Mouse (Mus musculus) midbrain, embryonic 11.5 days (tissue): Measurements from ENCODE around the gene Nckap5l. TPM values are rescaled to one million over a fixed set of nuclear protein-coding genes. Genes with fewer than 3 reads are reported as not detected.

Source experiments
- ATAC-seq: fragments of 200-750 bp; cut with Nextera tagmentation; 2 replicates; pipeline ENCODE4 v1.8.0; 2017; ENCODE audit warnings: moderate TSS enrichment, moderate library complexity; ENCODE audit not compliant: low FRiP score
- DNase-seq: peaks from one replicate; pipeline ENCODE4 v3.0.0; 2015; ENCODE audit warnings: low spot score; ENCODE audit errors: missing footprints
- H3K27ac ChIP-seq: fragments of 300-500 bp; sonication (generic); 2 replicates; pipeline ENCODE4 v1.5.1; 2014; ENCODE audit warnings: low read depth, low read length
- H3K27me3 ChIP-seq: fragments of 300-500 bp; sonication (generic); 2 replicates; pipeline ENCODE4 v1.6.1; 2014; ENCODE audit warnings: mild to moderate bottlenecking, low read length, moderate library complexity, mixed read lengths; ENCODE audit not compliant: control insufficient read depth, insufficient read depth
- H3K36me3 ChIP-seq: fragments of 300-500 bp; sonication (generic); 2 replicates; pipeline ENCODE4 v1.6.1; 2014; ENCODE audit warnings: mild to moderate bottlenecking, low read length, moderate library complexity, mixed read lengths; ENCODE audit not compliant: control insufficient read depth, insufficient read depth
- H3K4me1 ChIP-seq: fragments of 300-500 bp; sonication (generic); 2 replicates; pipeline ENCODE4 v1.6.1; 2014; ENCODE audit warnings: low read length; ENCODE audit not compliant: control insufficient read depth, insufficient read depth
- H3K4me2 ChIP-seq: fragments of 300-500 bp; sonication (generic); 2 replicates; pipeline ENCODE4 v1.6.1; 2014; ENCODE audit warnings: mild to moderate bottlenecking, moderate library complexity
- H3K4me3 ChIP-seq: fragments of 300-500 bp; sonication (generic); 2 replicates; pipeline ENCODE4 v1.5.1; 2014; ENCODE audit warnings: low read depth, low read length
- H3K9ac ChIP-seq: fragments of 300-500 bp; sonication (generic); 2 replicates; pipeline ENCODE4 v1.6.1; 2014; ENCODE audit warnings: low read length
- H3K9me3 ChIP-seq: fragments of 300-500 bp; sonication (generic); 2 replicates; pipeline ENCODE4 v1.6.1; 2016; ENCODE audit warnings: low read length; ENCODE audit not compliant: control insufficient read depth
- WGBS: fragments of 180-500 bp; shearing (Covaris S2); extraction: QIAGEN DNeasy Blood & Tissue Kit; methylation state at CpG from one replicate; pipeline ENCODE4 v1.1.7; 2014; 5-methylcytosine and 5-hydroxymethylcytosine counted together
- polyA plus RNA-seq: library from polyadenylated mRNA; unstranded; fragments of >200 nt; fragmentation: Nextera tagmentation; extraction: Ambion mirVana; gene quantifications from 2 replicates; pipeline ENCODE4 v1.2.1, GENCODE M21; 2014

The Nckap5l gene
- polyA plus RNA-seq, 1 experiment from 2014 or later: 9.4 TPM

DNA sequence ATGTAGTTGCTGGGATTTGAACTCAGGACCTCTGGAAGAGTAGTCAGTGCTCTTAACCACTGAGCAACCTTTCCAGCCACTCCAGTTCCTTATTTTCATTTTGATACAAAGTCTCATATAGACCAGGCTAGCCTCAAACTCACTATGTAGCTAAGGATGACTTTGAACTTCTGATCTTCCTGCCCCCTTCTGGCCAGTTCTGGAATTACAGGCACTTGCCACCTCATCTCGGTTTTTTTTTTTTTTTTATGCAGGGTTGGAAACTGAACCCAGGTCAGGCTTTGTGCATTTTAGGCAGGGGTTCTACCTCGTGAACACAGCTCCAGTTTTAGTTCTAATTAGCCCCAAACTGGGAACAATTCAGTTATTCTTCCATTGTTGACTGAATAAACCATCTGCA, 41.8 kb downstream of the Nckap5l start:
- no peak for ATAC-seq

DNA sequence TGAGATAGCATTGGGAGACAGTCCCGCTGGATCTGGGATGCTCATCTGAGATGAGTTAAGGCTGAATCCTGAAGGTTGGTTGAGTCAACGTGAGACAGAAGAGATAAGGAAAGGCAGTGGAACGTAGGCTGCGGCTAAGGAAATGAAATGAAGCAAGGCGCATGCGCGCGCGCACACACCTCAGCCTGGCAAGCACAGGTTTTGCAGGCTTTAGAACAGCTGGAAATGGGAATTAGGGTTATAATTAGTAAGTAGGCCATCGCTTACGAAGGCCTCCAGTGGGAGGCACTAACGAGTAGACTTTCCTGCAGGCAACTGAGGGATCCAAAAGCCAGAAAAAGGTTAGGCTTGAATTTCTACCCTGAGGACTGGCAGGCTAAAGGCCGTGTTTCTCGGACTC, 45.8 kb downstream of the Nckap5l start:
- Histone ChIP-seq H3K4me1 (no peaks in the 10 kb centered on the region), H3K4me3 (no peak overlapping the region), H3K9me3 (no peaks in the 10 kb centered on the region), H3K4me2 (no peak overlapping the region), H3K27me3 (no peaks in the 10 kb centered on the region), H3K9ac (no peak overlapping the region), H3K36me3 (peaks cover 15% of the 10 kb centered on the region), H3K27ac (no peak overlapping the region)
- ATAC-seq (no peak), DNase-seq (no peak)
- 65% methylated on average over 14 of the region's 14 CpGs for WGBS

More for the DNA sequence above, 41.8 kb downstream of the Nckap5l start:
- no peaks in the 10 kb centered on the region for H3K36me3 ChIP-seq
- H3K27ac ChIP-seq: no peak overlapping the region
- no peaks in the 10 kb centered on the region for H3K27me3 ChIP-seq
- 28% methylated on average over 2 of the region's 2 CpGs for WGBS
- peaks cover 6% of the 10 kb centered on the region for H3K4me1 ChIP-seq
- DNase-seq: peak; percentile 91
- H3K9ac ChIP-seq: no peak overlapping the region
- no peaks in the 10 kb centered on the region for H3K9me3 ChIP-seq
- no peak overlapping the region for H3K4me2 ChIP-seq
- H3K4me3 ChIP-seq: no peak overlapping the region

DNA sequence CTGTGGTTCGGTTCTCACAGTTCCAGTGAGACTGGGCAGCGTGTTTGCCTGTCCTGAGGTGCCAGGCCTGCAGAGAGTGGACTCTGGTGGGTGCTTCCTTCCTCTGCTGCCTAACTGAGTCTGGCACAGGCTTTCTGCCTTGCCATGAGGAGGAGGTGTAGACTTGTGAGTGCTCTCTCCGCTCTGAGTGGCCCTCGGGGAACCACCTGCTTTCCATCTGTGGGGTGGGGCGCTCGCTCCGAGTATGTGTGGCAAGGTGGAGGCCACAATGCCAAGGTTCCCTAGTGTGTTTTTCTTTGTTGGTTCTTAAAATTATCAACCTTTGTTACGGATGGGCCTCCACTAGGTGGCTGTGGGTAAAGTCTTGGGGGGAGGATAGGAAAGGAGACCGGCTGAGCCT, 48.7 kb downstream of the Nckap5l start:
- H3K4me2 ChIP-seq: no peak overlapping the region
- no peak overlapping the region for H3K9ac ChIP-seq
- ATAC-seq (no peak), DNase-seq (no peak)
- no peak overlapping the region for H3K4me3 ChIP-seq
- no peaks in the 10 kb centered on the region for H3K4me1 ChIP-seq
- WGBS: 92% methylated on average over 9 of the region's 9 CpGs
- H3K9me3 ChIP-seq: no peaks in the 10 kb centered on the region
- H3K27me3 ChIP-seq: no peaks in the 10 kb centered on the region
- H3K27ac ChIP-seq: no peak overlapping the region
- H3K36me3 ChIP-seq: peaks cover 23% of the 10 kb centered on the region

DNA sequence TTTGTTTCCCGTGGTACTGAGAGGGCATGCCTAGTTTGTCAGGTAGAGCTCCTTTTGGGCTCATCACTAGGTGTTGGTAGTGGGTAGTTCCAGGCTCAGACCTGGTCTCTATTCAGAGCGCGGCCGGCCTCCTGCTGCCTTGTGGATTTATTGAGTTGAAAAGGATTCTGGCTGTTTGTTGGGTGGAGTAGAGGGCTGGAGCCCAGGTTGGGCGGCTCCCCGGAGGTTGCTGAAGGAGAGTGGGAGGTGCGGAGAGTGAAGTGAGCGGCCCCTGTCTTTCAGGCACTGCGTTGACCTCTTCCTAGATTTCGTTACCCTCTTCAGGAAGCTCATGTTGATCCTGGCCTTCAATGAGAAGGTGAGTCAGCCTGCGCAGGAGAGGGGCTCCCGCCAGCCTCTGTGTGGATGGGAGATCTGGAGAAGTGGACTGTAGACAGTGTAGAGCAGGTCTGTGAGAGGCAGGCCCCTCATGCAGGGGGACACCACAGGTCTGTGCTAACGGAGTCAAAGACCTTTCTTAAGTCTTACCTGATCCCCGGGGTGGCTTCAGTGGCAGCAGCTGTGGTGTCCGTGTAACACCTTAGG, 50.5 kb downstream of the Nckap5l start:
- no peaks in the 10 kb centered on the region for H3K9me3 ChIP-seq
- no peaks in the 10 kb centered on the region for H3K27me3 ChIP-seq
- H3K4me3 ChIP-seq: no peak overlapping the region
- DNase-seq (no peak), ATAC-seq (no peak)
- 92% methylated on average over 15 of the region's 15 CpGs for WGBS
- H3K4me1 ChIP-seq: no peaks in the 10 kb centered on the region
- no peak overlapping the region for H3K9ac ChIP-seq
- peaks cover 23% of the 10 kb centered on the region for H3K36me3 ChIP-seq
- H3K4me2 ChIP-seq: no peak overlapping the region
- H3K27ac ChIP-seq: no peak overlapping the region

DNA sequence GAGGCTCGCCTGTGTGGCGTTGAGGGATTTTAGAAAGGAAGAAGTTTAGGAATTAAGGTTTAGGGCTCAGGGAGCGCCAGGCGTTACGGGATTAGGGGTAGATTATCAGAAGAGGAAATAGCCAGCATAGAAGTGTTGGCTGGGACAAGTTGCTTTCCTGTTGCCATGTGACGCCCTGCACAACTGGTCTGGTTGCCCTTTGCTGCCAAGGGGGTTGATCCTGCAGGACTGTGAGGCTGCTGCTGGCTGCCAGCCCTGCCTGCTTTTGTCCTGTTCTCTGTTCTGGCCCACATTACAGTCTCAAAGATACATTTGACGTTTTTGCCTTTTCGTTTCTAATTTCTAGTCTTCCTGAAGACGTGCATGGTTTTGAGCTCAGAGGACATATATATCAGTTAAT, 52.4 kb downstream of the Nckap5l start:
- WGBS: 94% methylated on average over 9 of the region's 9 CpGs
- H3K4me2 ChIP-seq: no peak overlapping the region
- H3K27me3 ChIP-seq: no peaks in the 10 kb centered on the region
- H3K4me3 ChIP-seq: no peak overlapping the region
- H3K4me1 ChIP-seq: no peaks in the 10 kb centered on the region
- H3K36me3 ChIP-seq: peaks cover 23% of the 10 kb centered on the region
- no peaks in the 10 kb centered on the region for H3K9me3 ChIP-seq
- H3K27ac ChIP-seq: no peak overlapping the region
- DNase-seq: no peak
- no peak overlapping the region for H3K9ac ChIP-seq
- ATAC-seq: no peak

DNA sequence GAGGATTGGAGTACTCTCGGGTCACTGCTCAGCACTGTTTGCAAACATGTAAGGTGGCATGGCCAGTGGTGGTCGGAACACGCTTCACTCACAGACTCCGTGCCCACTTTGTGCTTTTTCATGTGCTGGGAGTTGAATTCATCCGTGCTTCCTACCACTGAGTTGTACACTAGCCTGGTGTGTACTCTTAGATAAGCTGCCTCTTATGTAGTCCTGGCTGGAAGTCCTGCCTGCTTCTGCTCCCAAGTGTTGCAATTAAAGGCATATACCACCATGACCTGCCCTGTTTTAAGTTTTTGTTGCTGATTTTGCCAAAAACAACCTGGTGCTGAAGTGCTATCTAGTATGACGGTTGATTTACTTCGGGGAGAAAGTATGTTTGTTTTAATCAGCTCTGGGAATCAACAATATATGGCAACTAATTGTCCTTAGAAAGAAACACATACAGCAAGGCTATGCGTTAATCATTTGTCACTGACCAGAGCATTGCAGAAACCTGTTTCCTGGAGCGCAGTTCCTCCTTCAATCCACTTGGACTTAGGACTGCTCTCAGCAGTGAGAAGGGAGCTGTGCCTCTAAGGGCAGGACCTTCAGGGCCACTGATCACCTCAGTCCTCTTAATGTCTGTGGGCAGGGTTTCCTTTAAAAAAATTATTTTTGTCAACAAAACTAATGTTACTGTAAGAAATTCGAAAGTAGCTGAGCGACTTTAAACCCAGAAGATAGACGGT, 54.2 kb downstream of the Nckap5l start:
- Histone ChIP-seq H3K36me3 (peaks cover 18% of the 10 kb centered on the region), H3K4me1 (0 out of 2 replicates have a peak, but pooled peaks cover 2% of the 10 kb centered on the region), H3K27ac (no peak overlapping the region), H3K9me3 (no peaks in the 10 kb centered on the region), H3K9ac (no peak overlapping the region), H3K4me3 (no peak overlapping the region), H3K27me3 (no peaks in the 10 kb centered on the region), H3K4me2 (no peak overlapping the region)
- ATAC-seq (no peak), DNase-seq (no peak)
- WGBS: 96% methylated on average over 12 of the region's 12 CpGs

DNA sequence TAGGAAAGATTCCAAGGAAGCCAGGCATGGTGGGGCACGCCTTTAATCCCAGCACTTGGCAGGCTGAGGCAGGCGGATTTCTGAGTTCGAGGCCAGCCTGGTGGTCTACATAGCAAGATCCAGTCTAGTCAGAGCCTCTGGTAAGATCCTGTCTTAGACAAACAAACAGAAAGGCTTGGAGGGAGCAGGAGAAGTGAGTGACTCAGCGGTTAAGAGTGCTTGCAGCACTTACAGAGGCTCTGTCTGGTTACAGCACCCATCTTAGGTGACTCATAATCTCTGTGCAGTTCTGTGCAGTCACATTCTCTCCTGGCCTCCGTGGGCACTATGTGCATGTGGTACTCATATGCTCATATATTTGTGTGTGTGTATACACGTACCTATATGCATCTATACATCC, 56.9 kb downstream of the Nckap5l start:
- Histone ChIP-seq H3K27ac (no peak overlapping the region), H3K4me3 (no peak overlapping the region), H3K36me3 (peaks cover 1% of the 10 kb centered on the region; the same call in 1 of the 2 replicates), H3K9me3 (no peaks in the 10 kb centered on the region), H3K9ac (no peak overlapping the region), H3K4me1 (peaks cover 2% of the 10 kb centered on the region; the same call in 1 of the 2 replicates), H3K4me2 (no peak overlapping the region), H3K27me3 (no peaks in the 10 kb centered on the region)
- ATAC-seq: no peak
- WGBS: 94% methylated on average over 6 of the region's 6 CpGs
- DNase-seq: no peak

DNA sequence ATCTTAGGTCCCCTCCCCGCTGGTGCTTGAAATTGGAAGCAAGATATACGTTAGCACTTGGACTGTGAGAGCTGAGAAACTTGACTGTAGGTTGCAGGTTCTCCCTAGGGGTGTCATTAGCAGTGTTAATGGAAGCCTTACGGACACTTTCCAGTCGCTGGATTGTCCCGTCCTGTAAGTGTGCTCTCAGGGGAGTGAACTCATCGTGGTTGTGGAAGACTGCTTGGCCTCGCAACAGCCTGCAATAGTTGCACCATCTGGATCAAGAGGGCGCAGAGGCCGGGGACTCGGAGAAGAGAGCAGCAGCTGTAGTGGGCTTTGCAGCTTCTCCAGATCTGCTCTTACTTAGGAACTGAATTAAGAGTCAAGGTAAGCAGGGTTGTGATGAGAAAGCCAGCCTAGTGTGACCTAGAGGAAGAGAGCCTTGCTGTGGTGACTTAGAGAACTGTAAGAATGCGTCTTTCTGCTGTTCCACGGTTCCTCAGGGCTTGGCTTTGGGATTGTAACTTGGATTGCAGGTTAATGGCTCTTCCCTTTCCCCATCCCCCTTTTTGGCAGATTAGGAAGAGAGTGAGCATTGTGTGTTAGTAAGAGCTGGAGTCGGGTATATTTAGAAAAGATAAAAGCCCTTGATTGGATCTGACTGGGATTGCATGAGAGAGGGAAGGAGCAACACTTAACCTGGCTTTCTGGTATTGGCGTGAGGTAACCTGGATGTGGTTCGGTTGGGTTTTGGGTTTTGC, 57.9 kb downstream of the Nckap5l start:
- H3K36me3 ChIP-seq: no peaks in the 10 kb centered on the region; the same call in 1 of the 2 replicates
- H3K27me3 ChIP-seq: no peaks in the 10 kb centered on the region
- H3K4me2 ChIP-seq: no peak overlapping the region
- no peak overlapping the region for H3K27ac ChIP-seq
- H3K9ac ChIP-seq: no peak overlapping the region
- H3K4me3 ChIP-seq: no peak overlapping the region
- WGBS: 85% methylated on average over 15 of the region's 15 CpGs
- no peak for DNase-seq
- ATAC-seq: no peak
- no peaks in the 10 kb centered on the region for H3K9me3 ChIP-seq
- peaks cover 8% of the 10 kb centered on the region for H3K4me1 ChIP-seq

DNA sequence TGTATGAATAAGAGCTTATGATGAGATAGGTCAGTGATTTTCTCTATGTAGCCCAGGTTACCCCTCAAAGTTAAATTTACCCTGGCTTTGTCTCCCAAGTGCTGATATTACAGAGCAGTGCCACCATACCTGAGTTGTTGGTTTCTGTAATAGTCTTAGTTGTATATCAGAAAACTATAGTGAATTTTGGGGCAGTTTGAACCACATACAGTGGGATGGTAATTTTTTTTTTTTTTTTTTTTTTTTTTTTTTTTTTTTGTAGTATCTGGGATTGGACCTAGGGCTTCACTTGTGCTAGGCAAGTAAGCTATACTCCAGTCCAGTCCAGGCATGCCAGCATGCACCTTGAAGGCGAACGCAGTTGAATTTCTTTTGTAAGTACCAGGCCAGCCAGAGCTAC, 59.9 kb downstream of the Nckap5l start:
- no peak overlapping the region for H3K27ac ChIP-seq

More for the DNA sequence above, 59.9 kb downstream of the Nckap5l start:
- no peaks in the 10 kb centered on the region for H3K27me3 ChIP-seq
- ATAC-seq (no peak), DNase-seq (no peak)
- no peak overlapping the region for H3K4me3 ChIP-seq
- no peaks in the 10 kb centered on the region; the same call in 1 of the 2 replicates for H3K36me3 ChIP-seq
- H3K9me3 ChIP-seq: no peaks in the 10 kb centered on the region
- peaks cover 18% of the 10 kb centered on the region for H3K4me1 ChIP-seq
- 82% methylated on average over 2 of the region's 2 CpGs for WGBS
- H3K4me2 ChIP-seq: no peak overlapping the region
- no peak overlapping the region for H3K9ac ChIP-seq
